15 mouse cellular contexts compared by ENCODE assay signal in the genomic region with DNA sequence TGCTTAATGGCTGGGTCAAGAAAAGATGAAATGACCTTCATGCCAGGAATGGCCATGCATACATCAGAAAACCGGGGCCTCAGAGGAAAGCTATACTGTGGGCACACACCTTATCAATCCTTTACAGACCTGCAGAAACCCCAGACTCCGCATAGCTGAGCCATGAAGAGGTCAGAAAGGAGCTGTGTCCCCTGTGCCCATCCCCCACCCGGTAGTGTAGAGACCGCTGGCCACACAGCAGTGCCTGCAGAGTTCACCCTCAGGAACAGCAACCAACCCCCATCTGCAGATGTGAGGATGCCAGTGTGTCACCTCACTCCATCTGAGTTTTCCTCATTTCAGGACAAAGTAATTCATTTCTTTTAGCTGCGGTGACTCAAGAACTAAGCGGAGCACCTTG. TPM values are rescaled to one million over a fixed set of nuclear protein-coding genes. Genes with fewer than 3 reads are reported as not detected.
DNase-seq lines count a peak whose midpoint lies in the region; ATAC-seq lines count a peak whose summit lies in the region.
"Had no signal": no experiment of that assay in that cellular context is flagged by ENCODE, and none has a peak within 500 bp of the region (broad histone marks: within the 10 kb centered on the region; RNA-seq: fewer than 3 reads in every experiment).

No protein-coding gene starts in this region.

- H3K36me3 ChIP-seq in forebrain, embryonic 14.5 days (ENCODE audit: control insufficient read depth, insufficient read depth, low read length): no peaks in the 10 kb centered on the region
- no peaks in the 10 kb centered on the region for H3K36me3 ChIP-seq in forebrain, embryonic 15.5 days
- no peaks in the 10 kb centered on the region for H3K36me3 ChIP-seq in midbrain, embryonic 11.5 days (ENCODE audit: control insufficient read depth, insufficient read depth, low read length)
- H3K36me3 ChIP-seq in midbrain, embryonic 14.5 days (ENCODE audit: control insufficient read depth, insufficient read depth, low read length): no peaks in the 10 kb centered on the region
- H3K36me3 ChIP-seq in midbrain, embryonic 15.5 days (replicated peaks): no peaks in the 10 kb centered on the region
- H3K36me3 ChIP-seq: forebrain, embryonic 12.5 days had no signal

- no peaks in the 10 kb centered on the region for H3K9me3 ChIP-seq in forebrain, embryonic 14.5 days (replicated peaks; ENCODE audit: control insufficient read depth, low read length)
- H3K9me3 ChIP-seq in forebrain, embryonic 15.5 days: no peaks in the 10 kb centered on the region
- no peaks in the 10 kb centered on the region for H3K9me3 ChIP-seq in midbrain, embryonic 11.5 days (ENCODE audit: control insufficient read depth, low read length)
- no peaks in the 10 kb centered on the region for H3K9me3 ChIP-seq in midbrain, embryonic 14.5 days (ENCODE audit: control insufficient read depth, low read length)
- H3K9me3 ChIP-seq in midbrain, embryonic 15.5 days: no peaks in the 10 kb centered on the region
- H3K9me3 ChIP-seq: forebrain, embryonic 12.5 days had no signal

- 76% methylated on average over 6 of the region's 6 CpGs for WGBS in forebrain, embryonic 14.5 days
- 60% methylated on average over 6 of the region's 6 CpGs for WGBS in forebrain, embryonic 15.5 days
- 64% methylated on average over 6 of the region's 6 CpGs for WGBS in midbrain, embryonic 11.5 days
- WGBS in midbrain, embryonic 14.5 days: 66% methylated on average over 6 of the region's 6 CpGs
- WGBS in midbrain, embryonic 15.5 days: 66% methylated on average over 6 of the region's 6 CpGs

- no peak overlapping the region for H3K9ac ChIP-seq in forebrain, embryonic 14.5 days (ENCODE audit: low read length)
- H3K9ac ChIP-seq in forebrain, embryonic 15.5 days (replicated peaks): no peak overlapping the region
- H3K9ac ChIP-seq in midbrain, embryonic 11.5 days (ENCODE audit: low read length): no peak overlapping the region
- H3K9ac ChIP-seq in midbrain, embryonic 14.5 days (replicated peaks; ENCODE audit: low read length): no peak overlapping the region
- no peak overlapping the region for H3K9ac ChIP-seq in midbrain, embryonic 15.5 days

- no peak for DNase-seq in forebrain, embryonic 14.5 days (ENCODE audit: low spot score)
- no peak for DNase-seq in midbrain, embryonic 11.5 days (ENCODE audit: low spot score, missing footprints)
- no peak for DNase-seq in midbrain, embryonic 14.5 days
- no peak for DNase-seq in kidney, postnatal 14 days
- DNase-seq: kidney, adult 9 months; thymus, postnatal 36 days had no signal

- no peak for ATAC-seq in forebrain, embryonic 14.5 days
- no peak for ATAC-seq in forebrain, embryonic 15.5 days (replicated peaks)
- ATAC-seq in midbrain, embryonic 11.5 days (ENCODE audit: low FRiP score): 0 out of 2 replicates have a peak, but pooled peaks have one; percentile 40
- ATAC-seq in midbrain, embryonic 14.5 days (ENCODE audit: low FRiP score, low TSS enrichment): no peak
- ATAC-seq in midbrain, embryonic 15.5 days (replicated peaks): no peak
- no peak for ATAC-seq in activated CD4-positive, CD25-positive, alpha-beta regulatory T cell, adult 4 months
- ATAC-seq: inflammation-experienced regulatory T-cells, adult 6 months had no signal

- H3K4me3 ChIP-seq in forebrain, embryonic 14.5 days (ENCODE audit: low read depth, low read length): no peak overlapping the region
- no peak overlapping the region for H3K4me3 ChIP-seq in forebrain, embryonic 15.5 days
- H3K4me3 ChIP-seq in midbrain, embryonic 11.5 days (ENCODE audit: low read depth, low read length): no peak overlapping the region
- H3K4me3 ChIP-seq in midbrain, embryonic 14.5 days (replicated peaks; ENCODE audit: low read depth, low read length): no peak overlapping the region
- no peak overlapping the region for H3K4me3 ChIP-seq in midbrain, embryonic 15.5 days

- H3K4me2 ChIP-seq in forebrain, embryonic 14.5 days (ENCODE audit: low read length): peak overlapping the region; percentile 40
- no peak overlapping the region for H3K4me2 ChIP-seq in forebrain, embryonic 15.5 days (replicated peaks)
- H3K4me2 ChIP-seq in midbrain, embryonic 11.5 days: no peak overlapping the region
- no peak overlapping the region for H3K4me2 ChIP-seq in midbrain, embryonic 14.5 days (ENCODE audit: low read length)
- H3K4me2 ChIP-seq in midbrain, embryonic 15.5 days: peak overlapping the region; percentile 36

- H3K27ac ChIP-seq in forebrain, embryonic 14.5 days (ENCODE audit: low read depth, low read length): no peak overlapping the region
- H3K27ac ChIP-seq in forebrain, embryonic 15.5 days (replicated peaks): no peak overlapping the region
- no peak overlapping the region for H3K27ac ChIP-seq in midbrain, embryonic 11.5 days (ENCODE audit: low read depth, low read length)
- H3K27ac ChIP-seq in midbrain, embryonic 14.5 days (replicated peaks; ENCODE audit: low read depth, low read length): no peak overlapping the region
- H3K27ac ChIP-seq in midbrain, embryonic 15.5 days: no peak overlapping the region

- peaks cover 3% of the 10 kb centered on the region; the same call in 1 of the 2 replicates for H3K4me1 ChIP-seq in forebrain, embryonic 14.5 days (ENCODE audit: control insufficient read depth, insufficient read depth, low read length)
- peaks cover 18% of the 10 kb centered on the region for H3K4me1 ChIP-seq in forebrain, embryonic 15.5 days
- H3K4me1 ChIP-seq in midbrain, embryonic 11.5 days (ENCODE audit: control insufficient read depth, insufficient read depth, low read length): peaks cover 5% of the 10 kb centered on the region; the same call in 1 of the 2 replicates
- 0 out of 2 replicates have a peak, but pooled peaks cover 6% of the 10 kb centered on the region for H3K4me1 ChIP-seq in midbrain, embryonic 14.5 days (ENCODE audit: control insufficient read depth, insufficient read depth, low read length)
- H3K4me1 ChIP-seq in midbrain, embryonic 15.5 days: peaks cover 19% of the 10 kb centered on the region; the same call in 1 of the 2 replicates

- H3K27me3 ChIP-seq in forebrain, embryonic 14.5 days (replicated peaks; ENCODE audit: control insufficient read depth, insufficient read depth, low read length): no peaks in the 10 kb centered on the region
- H3K27me3 ChIP-seq in forebrain, embryonic 15.5 days: no peaks in the 10 kb centered on the region
- H3K27me3 ChIP-seq in midbrain, embryonic 11.5 days (ENCODE audit: control insufficient read depth, insufficient read depth, low read length): no peaks in the 10 kb centered on the region
- H3K27me3 ChIP-seq in midbrain, embryonic 14.5 days (ENCODE audit: control insufficient read depth, insufficient read depth, low read length): no peaks in the 10 kb centered on the region
- H3K27me3 ChIP-seq in midbrain, embryonic 15.5 days (replicated peaks): no peaks in the 10 kb centered on the region

RNA-seq across cellular contexts. Expression of a gene that starts 39.5 kb away (rescaled TPM):
- not detected in 2 replicates for polyA plus RNA-seq in forebrain, embryonic 14.5 days (2014; fragmentation: Nextera tagmentation; extraction: Ambion mirVana)
- polyA plus RNA-seq in forebrain, embryonic 15.5 days (2015; fragmentation: Nextera tagmentation; extraction: Ambion mirVana): not detected in 2 replicates
- polyA plus RNA-seq in midbrain, embryonic 11.5 days (2014; fragmentation: Nextera tagmentation; extraction: Ambion mirVana): not detected in 2 replicates
- not detected in 2 replicates for polyA plus RNA-seq in midbrain, embryonic 14.5 days (2014; fragmentation: Nextera tagmentation; extraction: Ambion mirVana)
- polyA plus RNA-seq in midbrain, embryonic 15.5 days (2015; fragmentation: Nextera tagmentation; extraction: Ambion mirVana): not detected in 2 replicates
- not detected for polyA plus RNA-seq in activated CD4-positive, CD25-positive, alpha-beta regulatory T cell, adult 4 months (2017; shearing (Covaris generic))
- polyA plus RNA-seq: forebrain, embryonic 12.5 days; heart, postnatal 0 days; inflammation-experienced regulatory T-cells, adult 6 months; large intestine, adult 2 months; limb, embryonic 14.5 days; liver, embryonic 16.5 days had no signal

Comparison
In these comparisons a context has a peak if more than half of its experiments do, and no peak if none do; other contexts are left out.
1. H3K4me2 ChIP-seq: peak in forebrain, embryonic 14.5 days (single experiment) and midbrain, embryonic 15.5 days (single experiment); none in forebrain, embryonic 15.5 days (single experiment), midbrain, embryonic 11.5 days (single experiment) and midbrain, embryonic 14.5 days (single experiment).